Mouse (Mus musculus) liver, adult 2 months (tissue): Measurements from ENCODE around the gene Plxnd1. TPM values are rescaled to one million over a fixed set of nuclear protein-coding genes. Genes with fewer than 3 reads are reported as not detected.

ENCODE experiments used
- DNase-seq: peaks from one replicate; pipeline ENCODE4 v3.0.0-alpha.2; 2011; ENCODE audit warnings: low read depth, low spot score; ENCODE audit errors: extremely low read depth
- H3K27ac ChIP-seq: fragments of 200-500 bp; replicated peaks from 2 replicates; pipeline ENCODE4 v1.5.1; 2012; ENCODE audit warnings: low read depth, mild to moderate bottlenecking, control low read depth, inconsistent platforms, low read length; ENCODE audit not compliant: insufficient read depth
- H3K27me3 ChIP-seq: fragments of 200-500 bp; 2 replicates; pipeline ENCODE4 v1.6.1; 2012; ENCODE audit warnings: mild to moderate bottlenecking, moderate library complexity, low read length, inconsistent platforms; ENCODE audit not compliant: control insufficient read depth, insufficient read depth
- H3K36me3 ChIP-seq: fragments of 200-500 bp; 2 replicates; pipeline ENCODE4 v1.6.1; 2012; ENCODE audit warnings: low read length, inconsistent platforms; ENCODE audit not compliant: control insufficient read depth, insufficient read depth
- H3K4me1 ChIP-seq: fragments of 200-500 bp; 2 replicates; pipeline ENCODE4 v1.6.1; 2011; ENCODE audit warnings: low read length; ENCODE audit not compliant: control insufficient read depth, insufficient read depth
- H3K4me3 ChIP-seq: fragments of 200-500 bp; 2 replicates; pipeline ENCODE4 v1.5.1; 2011; ENCODE audit warnings: low read depth, mild to moderate bottlenecking, control low read depth, low read length, moderate library complexity; ENCODE audit not compliant: insufficient read depth
- H3K79me2 ChIP-seq: fragments of 200-500 bp; 2 replicates; pipeline ENCODE4 v1.6.1; 2012; ENCODE audit warnings: inconsistent platforms, mild to moderate bottlenecking, low read length, moderate library complexity; ENCODE audit not compliant: control insufficient read depth, insufficient read depth
- H3K9ac ChIP-seq: fragments of 200-500 bp; 2 replicates; pipeline ENCODE4 v1.6.1; 2012; ENCODE audit warnings: low read depth, mild to moderate bottlenecking, control low read depth, inconsistent platforms, low read length
- CTCF ChIP-seq: fragments of 200-500 bp; IDR thresholded peaks from 2 replicates; pipeline ENCODE4 v1.5.1; 2011; ENCODE audit warnings: low read depth, low read length, control low read depth
- POLR2A ChIP-seq: fragments of 200-500 bp; IDR thresholded peaks from 2 replicates; pipeline ENCODE4 v1.6.1; 2011; ENCODE audit warnings: low read length, control low read depth; ENCODE audit not compliant: insufficient read depth; ENCODE audit errors: extremely low read depth
- WGBS: fragments of 180-500 bp; shearing (Covaris S2); methylation state at CpG from one replicate; pipeline ENCODE4 v1.1.7; 2018; 5-methylcytosine and 5-hydroxymethylcytosine counted together
- polyA plus RNA-seq: library from polyadenylated mRNA; depleted of rRNA; stranded (reverse); fragments of >200 nt; gene quantifications from 2 replicates; pipeline ENCODE4 v1.2.3, GENCODE M21; 2012; rRNA removed
- total RNA-seq: library from RNA; depleted of rRNA; stranded (reverse); fragments of >200 nt; gene quantifications from 2 replicates; pipeline ENCODE4 v1.2.3, GENCODE M21; 2014; rRNA removed

Plxnd1 gene
- total and polyA plus RNA-seq, 2 experiments, result 12.4 to 18.4 TPM

DNA sequence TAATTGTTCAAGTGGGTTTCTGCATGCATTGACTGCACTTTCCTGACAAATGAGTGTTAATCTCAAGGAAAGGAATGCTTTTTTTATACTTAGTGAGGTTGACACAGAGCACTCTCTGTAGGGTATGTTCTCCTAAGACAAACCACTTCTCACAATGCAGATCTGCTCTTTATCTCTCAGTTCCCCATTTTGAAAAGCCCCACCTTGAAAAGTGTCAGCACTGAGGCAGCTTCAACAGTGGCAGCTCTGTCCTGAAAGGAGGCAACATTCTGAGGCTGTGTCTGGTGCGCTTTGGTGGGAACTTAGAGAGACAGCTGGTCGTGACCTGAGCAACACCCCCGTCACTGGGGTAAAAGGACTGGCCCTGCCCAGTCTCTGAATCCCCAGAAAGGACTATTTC is 85.8 kb downstream of the Plxnd1 start:
- TF ChIP-seq POLR2A (no peak), CTCF (no peak)
- Histone ChIP-seq H3K27me3 (no peaks in the 10 kb centered on the region), H3K27ac (no peak overlapping the region), H3K36me3 (no peaks in the 10 kb centered on the region), H3K4me3 (no peak overlapping the region), H3K79me2 (no peaks in the 10 kb centered on the region), H3K4me1 (0 out of 2 replicates have a peak, but pooled peaks cover 6% of the 10 kb centered on the region), H3K9ac (no peak overlapping the region)
- WGBS, result 98% methylated on average over 3 of the region's 3 CpGs
- DNase-seq, result no peak

DNA sequence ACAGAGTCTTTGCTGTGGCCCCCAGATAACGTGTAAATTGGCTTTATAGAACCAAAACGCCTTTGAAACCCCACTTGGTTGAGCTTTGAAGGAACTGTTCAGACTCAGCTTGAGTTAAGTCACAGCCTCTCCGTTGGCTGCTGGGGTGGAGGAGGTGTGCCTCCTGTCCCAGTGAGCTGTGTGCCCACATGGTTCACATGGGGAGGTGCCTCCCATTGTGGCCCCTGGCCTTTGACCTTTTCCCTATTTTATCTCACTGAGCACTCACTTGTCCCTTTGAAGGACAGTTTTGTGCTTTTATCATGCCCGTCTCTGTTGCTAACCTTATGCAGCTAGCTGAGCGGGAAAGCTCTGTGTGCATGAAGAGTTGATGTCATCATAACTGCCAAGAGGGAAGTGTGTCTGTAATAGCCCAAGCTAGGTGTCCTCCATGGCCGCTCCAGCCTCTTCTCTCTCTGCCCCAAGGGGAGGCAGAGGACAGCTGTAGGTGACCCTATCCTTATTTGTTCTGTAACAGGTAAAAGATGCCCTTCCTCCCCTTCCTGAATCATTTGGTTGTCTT is 86.3 kb downstream of the Plxnd1 start:
- Histone ChIP-seq H3K27me3 (no peaks in the 10 kb centered on the region), H3K27ac (no peak overlapping the region), H3K36me3 (no peaks in the 10 kb centered on the region), H3K4me3 (no peak overlapping the region), H3K79me2 (no peaks in the 10 kb centered on the region), H3K9ac (no peak overlapping the region), H3K4me1 (0 out of 2 replicates have a peak, but pooled peaks cover 6% of the 10 kb centered on the region)
- TF ChIP-seq POLR2A (no peak), CTCF (no peak)
- 35% methylated on average over 6 of the region's 6 CpGs for WGBS
- peak; percentile 72 for DNase-seq

DNA sequence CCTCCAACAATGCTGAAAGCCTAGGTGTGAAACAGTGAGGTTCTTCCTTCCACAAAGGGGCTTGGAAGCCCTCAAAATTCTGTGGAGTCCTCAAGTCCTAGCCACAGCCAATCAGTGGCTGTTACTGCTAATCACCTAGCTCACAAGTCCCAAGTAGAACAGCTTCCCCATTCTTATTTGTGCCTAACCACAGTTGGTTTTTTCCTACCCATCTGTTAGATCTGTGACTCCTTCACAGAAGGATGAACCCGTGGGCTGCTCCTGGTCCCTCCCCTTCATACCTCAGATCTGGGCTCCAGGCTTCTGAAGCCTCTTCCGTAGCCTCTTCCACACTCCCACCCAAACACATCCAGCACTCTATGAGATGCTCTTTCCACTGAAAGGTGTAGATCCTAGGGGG is 87.9 kb downstream of the Plxnd1 start:
- H3K4me3 ChIP-seq, result no peak overlapping the region
- H3K36me3 ChIP-seq, result no peaks in the 10 kb centered on the region
- TF ChIP-seq POLR2A, result no peak
- DNase-seq, result no peak
- 86% methylated on average over 2 of the region's 2 CpGs for WGBS
- H3K4me1 ChIP-seq, result peaks cover 7% of the 10 kb centered on the region; the same call in 1 of the 2 replicates
- H3K27me3 ChIP-seq, result no peaks in the 10 kb centered on the region
- no peak overlapping the region for H3K9ac ChIP-seq
- H3K79me2 ChIP-seq, result no peaks in the 10 kb centered on the region
- no peak overlapping the region for H3K27ac ChIP-seq

DNA sequence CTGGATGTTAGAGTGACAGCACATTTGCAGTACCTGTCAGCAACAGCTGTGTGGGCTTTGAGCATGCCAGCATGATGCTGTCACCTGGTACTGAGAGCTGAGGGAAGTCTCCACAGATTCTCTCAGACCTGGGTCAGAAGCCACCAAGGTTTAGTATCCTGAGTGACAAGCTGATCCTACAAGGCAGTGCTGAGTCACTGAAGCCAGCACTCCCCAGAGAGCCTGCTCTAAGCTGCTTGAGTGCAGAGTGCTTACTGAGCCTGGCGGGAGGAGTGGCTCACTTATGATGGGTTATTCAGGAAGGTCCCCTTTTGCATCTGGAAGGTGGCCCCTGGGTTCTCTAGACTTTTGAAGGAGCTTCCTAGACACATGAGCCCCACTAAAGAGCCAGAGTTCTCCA is 88.3 kb downstream of the Plxnd1 start:
- Histone ChIP-seq H3K4me3 (no peak overlapping the region), H3K27me3 (no peaks in the 10 kb centered on the region), H3K9ac (no peak overlapping the region), H3K79me2 (no peaks in the 10 kb centered on the region), H3K36me3 (no peaks in the 10 kb centered on the region), H3K4me1 (peaks cover 8% of the 10 kb centered on the region; the same call in 1 of the 2 replicates), H3K27ac (no peak overlapping the region)
- WGBS, result 95% methylated on average over 1 of the region's 1 CpGs
- TF ChIP-seq CTCF (no peak), POLR2A (no peak)
- no peak for DNase-seq

- Histone ChIP-seq H3K27ac (peak overlapping the region; percentile 26; the same call in 1 of the 2 replicates), H3K27me3 (no peaks in the 10 kb centered on the region), H3K9ac (no peak overlapping the region), H3K79me2 (no peaks in the 10 kb centered on the region), H3K4me1 (peaks cover 8% of the 10 kb centered on the region; the same call in 1 of the 2 replicates), H3K36me3 (no peaks in the 10 kb centered on the region), H3K4me3 (no peak overlapping the region)
- TF ChIP-seq CTCF (no peak), POLR2A (no peak)
- 83% methylated on average over 6 of the region's 6 CpGs for WGBS
- no peak for DNase-seq
Measured at GRCm38 (mm10) chr6:115905568-115905967, 89.2 kb downstream of the Plxnd1 start.

Other genes with a start within 250 kb of the Plxnd1 start
- gene Tmem40, start 232.6 kb downstream of the Plxnd1 start, total RNA-seq, result not detected in 2 replicates
- 0.10 TPM in 1 of 2 replicates, not detected in the other for gene Tmem40, start 232.6 kb downstream of the Plxnd1 start, polyA plus RNA-seq
- 0.18 and 0.40 TPM in 2 replicates for gene Cand2, start 220.5 kb downstream of the Plxnd1 start, total RNA-seq
- gene Cand2, start 220.5 kb downstream of the Plxnd1 start, polyA plus RNA-seq, result 0.25 and 0.57 TPM in 2 replicates
- 1,017 and 1,033 TPM in 2 replicates for gene Rpl32, start 186.3 kb downstream of the Plxnd1 start, total RNA-seq
- 177 and 193 TPM in 2 replicates for gene Rpl32, start 186.3 kb downstream of the Plxnd1 start, polyA plus RNA-seq
- gene Efcab12, start 156.6 kb downstream of the Plxnd1 start, total RNA-seq, result 0.07 and 0.09 TPM in 2 replicates
- 0.05 and 0.11 TPM in 2 replicates for gene Efcab12, start 156.6 kb downstream of the Plxnd1 start, polyA plus RNA-seq
- gene Mbd4, start 141.6 kb downstream of the Plxnd1 start, total RNA-seq, result 1.1 and 1.8 TPM in 2 replicates
- 0.21 and 0.31 TPM in 2 replicates for gene Mbd4, start 141.6 kb downstream of the Plxnd1 start, polyA plus RNA-seq
- 3.0 and 3.6 TPM in 2 replicates for gene Ift122, start 141.5 kb downstream of the Plxnd1 start, total RNA-seq
- gene Ift122, start 141.5 kb downstream of the Plxnd1 start, polyA plus RNA-seq, result 2.0 TPM in 2 replicates
- gene Rho, start 63.3 kb downstream of the Plxnd1 start, total RNA-seq, result not detected in 2 replicates
- 0.04 TPM in 1 of 2 replicates, not detected in the other for gene Rho, start 63.3 kb downstream of the Plxnd1 start, polyA plus RNA-seq
- gene H1foo, start 50.1 kb downstream of the Plxnd1 start, total RNA-seq, result not detected in 2 replicates
- gene H1foo, start 50.1 kb downstream of the Plxnd1 start, polyA plus RNA-seq, result not detected in 2 replicates
- gene Tmcc1, start 198.5 kb upstream of the Plxnd1 start, total RNA-seq, result 34.3 and 38.0 TPM in 2 replicates
- gene Tmcc1, start 198.5 kb upstream of the Plxnd1 start, polyA plus RNA-seq, result 13.8 and 17.7 TPM in 2 replicates
- 38.5 and 46.5 TPM in 2 replicates for gene Washc2, start 213.0 kb upstream of the Plxnd1 start, total RNA-seq
- 29.6 and 32.7 TPM in 2 replicates for gene Washc2, start 213.0 kb upstream of the Plxnd1 start, polyA plus RNA-seq